Mouse (Mus musculus) urinary bladder, adult 18-20 months (tissue): ENCODE measurements around the gene Ccdc28b.

Source experiments
- DNase-seq, 2 experiments: peaks; one replicate each; pipeline ENCODE4 v3.0.0; 2022; ENCODE audit warnings: low spot score in 2 of 2, mixed read lengths in 2 of 2

Ccdc28b gene

DNA sequence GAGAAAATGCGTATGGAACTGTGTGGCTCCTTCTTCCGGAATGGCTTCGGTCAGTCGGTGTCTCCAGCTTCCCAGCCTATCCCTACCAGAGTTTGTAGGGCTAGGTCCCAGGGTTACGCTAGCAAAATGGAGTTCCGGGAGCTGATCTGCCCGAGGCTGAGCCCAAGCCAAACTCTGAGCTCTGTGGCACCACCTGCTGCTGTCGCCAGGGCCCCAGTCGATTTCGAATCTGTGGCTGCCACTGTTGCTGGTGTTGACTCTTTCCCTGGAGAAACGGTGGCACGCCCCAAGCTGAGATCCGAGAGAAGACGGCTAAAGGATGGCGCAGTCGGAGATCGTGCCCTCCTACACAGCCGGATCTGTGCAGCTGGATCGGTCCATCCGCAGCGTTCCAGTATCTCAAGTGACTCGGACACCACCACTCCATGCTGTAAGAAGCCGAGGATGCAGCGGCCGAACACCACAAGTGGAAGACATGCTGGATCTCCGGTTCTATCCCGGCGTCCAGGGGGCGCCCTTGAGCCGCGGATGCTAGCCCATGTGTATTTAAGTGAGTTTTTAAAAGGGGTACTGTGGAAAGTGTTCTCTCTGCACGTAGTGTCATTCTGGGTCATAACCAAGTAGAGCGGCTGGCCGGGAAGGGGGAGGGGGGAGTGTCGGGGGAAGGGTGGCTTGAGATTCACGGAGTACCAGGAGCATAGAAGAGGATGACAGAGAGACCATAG, 38.7 kb downstream of the Ccdc28b start:
- DNase-seq = peak; percentile 71 to 89

DNA sequence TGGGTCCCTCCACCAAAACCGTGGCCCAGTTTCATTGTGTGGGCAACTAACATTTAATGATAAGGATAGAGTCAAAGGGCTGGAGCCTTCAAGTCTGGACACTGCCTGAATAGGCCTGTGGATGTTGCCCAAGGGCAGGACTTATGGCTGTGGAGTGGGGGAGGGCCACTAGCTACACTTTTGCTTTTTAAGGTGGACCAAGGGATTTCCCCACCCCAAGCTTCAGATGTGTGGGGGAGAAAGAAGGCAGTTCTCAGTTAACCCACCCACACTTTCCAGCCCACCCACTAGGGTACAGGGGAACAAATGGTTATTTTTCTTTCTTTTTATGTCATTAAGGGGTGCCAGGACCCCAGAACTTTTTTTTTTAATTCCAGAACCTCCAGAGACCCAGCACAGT, 39.4 kb downstream of the Ccdc28b start:
- no peak for DNase-seq

DNA sequence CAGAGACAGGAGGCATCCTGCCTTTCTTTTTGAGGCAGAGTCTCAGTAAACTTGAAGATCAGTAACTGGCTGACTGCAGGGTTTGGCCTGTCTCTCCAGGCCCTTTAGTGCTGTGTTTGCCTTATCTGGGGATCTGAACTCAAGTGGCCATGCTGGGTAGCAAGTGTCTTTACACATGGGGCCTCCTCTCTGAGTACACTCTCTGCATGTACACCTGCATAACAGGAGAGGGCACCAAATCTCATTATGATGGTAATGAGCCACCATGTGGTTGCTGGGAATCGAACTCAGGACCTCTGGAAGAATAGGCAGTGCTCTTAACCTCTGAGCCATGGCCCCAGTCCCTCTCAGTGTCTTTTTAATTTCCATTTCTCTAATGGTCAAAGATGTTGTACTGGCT, 41.5 kb downstream of the Ccdc28b start:
- no peak for DNase-seq

DNA sequence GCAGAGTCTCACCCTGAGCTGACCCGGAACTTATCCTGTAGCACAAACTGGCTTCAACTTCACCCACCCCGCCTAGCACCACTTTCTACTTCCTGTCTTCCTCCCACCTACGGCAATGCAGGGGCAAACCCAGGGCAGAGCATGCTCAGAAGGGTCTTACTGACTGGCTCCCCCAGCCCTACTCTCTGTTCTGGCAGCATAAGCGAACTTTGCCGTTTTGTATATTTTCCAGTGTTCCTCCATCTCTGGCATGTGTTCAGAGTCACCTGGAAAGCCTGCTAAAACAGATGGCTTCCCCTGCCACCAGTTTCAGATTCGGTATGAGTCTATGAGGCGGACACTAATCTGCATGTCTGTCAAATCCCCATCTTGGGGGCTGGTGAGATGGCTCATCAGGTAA, 43.4 kb downstream of the Ccdc28b start:
- no peak for DNase-seq

DNA sequence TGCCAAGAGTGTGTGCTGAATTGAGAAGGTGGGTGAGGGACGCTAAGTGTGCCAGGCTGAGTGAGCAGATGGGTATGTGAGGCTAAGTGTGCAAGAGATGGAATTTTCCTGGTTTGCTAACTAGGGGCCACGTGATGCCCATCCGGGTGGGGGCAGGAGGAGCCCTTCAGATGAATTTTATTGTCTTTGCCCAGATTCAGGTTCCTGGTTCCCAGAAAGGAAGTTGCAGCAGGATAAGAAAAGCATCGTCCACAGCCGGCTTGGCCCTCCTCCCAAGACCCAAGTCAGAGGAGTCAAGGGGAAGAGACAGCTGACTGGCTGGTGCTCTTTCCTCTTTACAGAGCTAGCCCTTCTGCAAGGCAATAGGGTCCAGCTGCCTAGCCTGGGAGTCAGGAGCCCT, 45.3 kb downstream of the Ccdc28b start, which contains the start of gene Fam167b:
Fam167b (minus strand) TSS at position 84 of the 400 bp plus-strand sequence.
- no peak for DNase-seq

DNA sequence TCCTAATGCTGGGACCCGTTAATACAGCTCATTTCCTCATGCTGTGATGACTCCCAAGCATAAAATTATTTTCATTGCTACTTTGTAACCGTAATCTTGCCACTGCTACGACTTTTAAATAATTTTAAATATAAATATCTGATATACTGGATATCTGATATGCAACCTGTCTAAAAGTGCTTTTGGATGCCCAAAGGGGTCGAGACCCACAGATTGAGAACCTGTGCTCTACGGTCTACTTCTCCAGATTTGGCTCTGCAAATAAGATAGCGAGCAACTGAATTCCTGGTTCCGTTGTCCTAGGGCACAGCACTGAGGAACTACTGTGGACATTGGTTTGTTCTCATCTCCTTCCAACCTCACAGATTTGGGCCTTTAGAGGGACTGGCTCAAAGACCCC, 46.1 kb downstream of the Ccdc28b start:
- DNase-seq = no peak

DNA sequence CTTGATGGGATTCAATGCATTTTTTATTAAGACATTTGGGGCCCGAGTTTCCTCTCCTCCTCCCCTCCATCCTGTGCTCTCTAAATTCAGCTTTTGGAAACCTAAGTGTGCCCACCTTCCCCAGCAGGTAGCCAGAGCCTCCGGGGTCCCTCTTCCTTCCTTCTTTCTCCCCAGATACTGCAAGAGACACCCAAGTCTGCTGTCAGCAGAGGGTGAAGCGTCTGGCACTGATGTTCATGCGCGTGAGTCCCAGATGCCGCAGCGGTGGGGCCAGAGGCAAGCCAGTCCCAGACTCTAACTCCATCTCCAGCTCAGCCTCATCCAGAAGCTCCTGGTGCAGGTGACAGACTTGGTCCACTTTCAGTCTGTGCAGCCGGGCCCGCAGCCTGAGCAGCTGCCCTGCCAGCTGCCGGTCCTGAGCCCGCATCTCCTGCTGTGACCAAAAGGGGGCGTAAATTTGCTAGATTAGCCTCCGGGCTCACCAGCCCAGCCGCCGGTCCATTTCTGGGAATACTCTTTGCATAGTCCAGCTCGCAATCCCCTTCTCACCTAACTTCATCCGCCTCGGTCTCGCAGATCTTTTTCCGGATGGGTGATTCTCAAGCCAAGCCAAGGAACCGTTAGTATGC, 46.8 kb downstream of the Ccdc28b start:
- peak; percentile 45 for DNase-seq

DNA sequence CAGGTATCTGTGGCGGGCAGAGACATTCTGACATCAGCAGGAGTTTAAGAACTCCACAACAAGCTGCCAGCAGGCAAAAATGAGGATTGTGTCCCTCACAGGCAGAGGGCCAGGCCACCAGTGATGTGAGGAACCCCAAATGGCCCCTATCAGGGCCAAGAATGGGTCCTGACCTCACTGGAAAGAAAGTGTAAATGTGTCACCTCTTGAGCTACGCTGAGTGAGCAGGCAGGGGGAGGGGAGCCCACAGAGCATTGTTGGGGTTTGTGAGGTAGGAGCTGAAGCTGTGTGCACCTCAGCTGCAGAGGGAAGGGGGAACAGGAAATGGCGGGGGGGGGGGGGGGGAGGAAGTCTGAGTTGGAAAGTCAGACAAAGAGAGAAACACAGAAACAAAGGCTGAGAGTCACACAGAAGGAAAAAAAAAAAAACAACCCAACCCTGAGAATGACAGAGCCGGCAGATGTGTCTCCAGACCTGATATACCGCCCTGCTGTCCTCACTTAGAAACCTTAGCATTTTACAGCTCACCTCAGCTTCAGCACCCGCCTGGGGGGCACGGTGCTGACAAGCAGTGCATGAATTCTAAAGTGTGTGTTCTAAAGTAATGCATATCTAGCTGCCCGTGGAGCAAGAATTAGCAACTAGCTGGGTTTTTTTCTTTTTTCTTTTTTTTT, 48.4 kb downstream of the Ccdc28b start:
- no peak for DNase-seq

DNA sequence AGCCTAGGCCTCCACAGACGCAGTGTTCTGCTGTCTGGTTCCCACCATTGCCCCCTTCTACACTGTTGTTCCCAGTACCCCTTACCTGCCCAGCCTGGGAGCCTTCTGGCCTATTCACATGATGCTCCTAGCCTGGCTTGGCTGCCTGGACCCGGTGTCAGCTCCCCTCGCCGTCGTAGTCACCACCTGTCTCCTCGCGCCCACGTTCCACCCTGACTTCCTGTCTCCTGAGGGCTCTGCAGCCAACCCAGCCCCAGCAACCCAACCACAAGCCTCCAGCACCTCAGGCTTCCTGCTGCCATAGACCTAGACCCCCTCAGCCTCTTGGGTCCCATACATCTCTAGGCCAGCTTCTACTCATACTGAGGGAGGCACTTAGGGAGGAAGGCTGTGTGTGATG, 50.3 kb downstream of the Ccdc28b start, which contains the start of gene Lck:
Lck (minus strand) TSS at position 212 of the 400 bp plus-strand sequence.
- DNase-seq = no peak

DNA sequence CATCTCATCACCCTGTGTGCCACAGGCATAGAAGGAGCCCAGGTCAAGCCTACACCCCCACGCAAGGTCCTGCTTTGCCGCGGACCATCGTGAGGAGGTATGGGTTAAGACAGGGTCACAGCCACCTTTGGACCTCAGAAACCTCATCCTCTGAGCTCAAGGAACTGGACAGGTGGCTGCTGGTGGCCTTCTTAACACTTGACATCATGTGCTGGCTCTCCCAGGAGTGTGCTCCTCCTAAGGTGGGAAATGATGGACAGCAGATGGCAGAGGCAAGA, 50.7 kb downstream of the Ccdc28b start:
- no peak for DNase-seq

DNA sequence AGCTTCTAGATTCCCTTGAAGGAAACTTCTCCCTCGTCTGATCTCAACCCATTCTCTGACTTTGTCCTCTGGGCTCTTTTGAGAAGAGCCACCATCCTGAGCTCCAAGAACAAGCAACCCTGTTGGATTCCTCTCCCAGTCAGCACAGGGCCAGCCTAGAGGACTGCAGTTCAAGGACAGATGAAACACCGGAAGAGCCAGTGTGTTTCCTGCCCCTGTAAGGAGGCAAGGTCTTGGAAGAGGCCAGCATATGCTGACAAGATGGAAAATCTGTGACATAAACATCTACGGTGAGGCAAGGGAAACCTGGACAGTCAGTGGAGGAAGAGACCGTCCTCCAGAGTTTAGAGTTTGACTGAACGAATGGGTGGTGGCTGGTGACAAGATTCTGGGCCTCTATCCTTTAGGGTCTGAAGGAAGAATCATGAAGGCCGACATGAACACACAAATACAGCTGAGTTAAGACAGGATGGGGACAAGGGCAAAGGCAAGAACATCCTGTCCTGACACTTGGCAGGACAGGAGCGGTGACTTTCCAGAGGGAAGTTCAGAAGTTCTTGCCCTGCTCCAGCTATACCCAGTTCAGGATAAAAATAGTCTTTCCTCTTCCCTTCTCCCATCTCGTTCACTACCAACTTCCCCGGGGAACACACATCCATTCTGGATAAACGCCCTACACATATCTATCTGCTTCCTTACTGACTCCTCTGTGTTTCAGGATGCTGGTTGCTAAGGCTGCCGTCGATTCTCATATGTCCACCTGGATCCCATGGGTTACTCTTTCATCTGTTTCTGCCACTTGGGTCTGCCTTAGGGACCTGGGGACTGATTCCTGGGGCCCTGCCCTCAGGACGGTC, 51.3 kb downstream of the Ccdc28b start:
- no peak for DNase-seq

DNA sequence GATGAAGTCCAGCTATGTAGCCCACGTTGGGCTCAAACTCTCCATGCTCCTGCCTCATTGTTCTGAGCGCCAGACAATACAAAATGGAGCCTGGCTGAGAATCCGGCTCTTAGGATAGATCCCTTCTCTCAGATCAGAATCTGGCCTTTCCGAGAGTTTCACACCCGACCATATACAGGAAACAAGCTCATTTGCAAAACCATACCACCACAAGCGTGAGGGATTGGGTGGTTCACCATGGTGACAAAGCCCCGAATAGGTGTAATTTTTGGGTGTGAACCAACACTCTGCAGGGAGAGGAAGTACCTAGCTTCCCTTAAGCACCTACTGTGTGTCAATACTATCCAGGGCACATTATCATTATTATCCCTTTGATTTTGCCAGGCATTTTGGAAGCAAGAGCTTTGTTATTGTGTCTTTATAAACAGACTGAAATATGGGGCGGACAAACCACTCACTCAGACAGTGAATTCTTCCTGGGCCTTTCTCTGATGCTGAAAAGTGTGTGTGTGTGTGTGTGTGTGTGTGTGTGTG, 52.1 kb downstream of the Ccdc28b start:
- no peak for DNase-seq

DNA sequence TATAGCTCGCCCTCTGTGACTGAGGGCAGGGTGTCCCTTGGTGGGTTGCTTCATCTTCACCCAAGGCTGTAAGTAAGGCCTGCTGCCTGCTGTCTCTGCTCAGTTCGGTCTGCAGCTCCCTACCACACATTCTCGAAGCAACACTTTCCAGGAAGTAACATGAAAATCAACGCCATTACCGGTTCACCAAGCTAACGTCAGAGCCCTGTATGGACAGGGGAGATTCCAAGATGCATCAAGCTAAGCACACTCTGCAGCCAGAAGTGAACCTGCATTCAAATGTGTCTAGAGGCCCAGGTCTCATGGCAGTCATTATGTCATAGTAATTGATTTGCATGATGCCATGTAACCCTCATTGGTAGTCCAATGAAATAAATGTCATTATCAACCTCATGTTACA, 53.7 kb downstream of the Ccdc28b start:
- DNase-seq = no peak
